Mouse (Mus musculus) myocyte (in vitro differentiated cells): Measurements from ENCODE around the gene Rpl9-ps6.
"Not testable (repeated sequence)": the region's sequence is repeated elsewhere in the genome, so short reads cannot be mapped to it uniquely, and the experiment has no call there.

ENCODE experiments used
- MYOG ChIP-seq, 3 experiments: IDR thresholded peaks; one replicate each; pipeline ENCODE4 v1.6.1; 2011; ENCODE audit warnings: control low read depth in 2 of 3, low read depth in 2 of 3, mild to moderate bottlenecking in 2 of 3; ENCODE audit not compliant: insufficient read length in 2 of 3, control insufficient read depth in 1 of 3, insufficient read depth in 1 of 3
- POLR2A ChIP-seq: IDR thresholded peaks from one replicate; pipeline ENCODE4 v1.6.1; 2011; ENCODE audit warnings: low read depth, mild to moderate bottlenecking, control low read depth, moderate library complexity; ENCODE audit not compliant: insufficient read length
- TCF12 ChIP-seq: IDR thresholded peaks from one replicate; pipeline ENCODE4 v1.6.1; 2011; ENCODE audit warnings: mild to moderate bottlenecking, control low read depth; ENCODE audit not compliant: poor library complexity, insufficient read depth, severe bottlenecking
- USF1 ChIP-seq: IDR thresholded peaks from one replicate; pipeline ENCODE4 v1.6.1; 2011; ENCODE audit warnings: low read depth, mild to moderate bottlenecking, control low read depth, moderate library complexity

GRCm38 (mm10) chr19:32486106-32486724, 19.8 kb upstream of the Rpl9-ps6 start:
- peak; percentile 35 for TF ChIP-seq POLR2A
- TF ChIP-seq TCF12, USF1: not testable (repeated sequence)
- TF ChIP-seq MYOG (IDR thresholded peaks at IDR 0.05; ENCODE audit: control insufficient read depth in 1 of 3, insufficient read depth in 1 of 3, insufficient read length in 2 of 3, low read depth in 2 of 3): peak in 1 of 3 experiments; percentile 44
